Mouse (Mus musculus): ENCODE results near the gene Olfr967. TPM values are rescaled to one million over a fixed set of nuclear protein-coding genes. Genes with fewer than 3 reads are reported as not detected.

Olfr967 gene
- polyA plus RNA-seq, 1 experiment from 2014 or later, result not detected

DNA sequence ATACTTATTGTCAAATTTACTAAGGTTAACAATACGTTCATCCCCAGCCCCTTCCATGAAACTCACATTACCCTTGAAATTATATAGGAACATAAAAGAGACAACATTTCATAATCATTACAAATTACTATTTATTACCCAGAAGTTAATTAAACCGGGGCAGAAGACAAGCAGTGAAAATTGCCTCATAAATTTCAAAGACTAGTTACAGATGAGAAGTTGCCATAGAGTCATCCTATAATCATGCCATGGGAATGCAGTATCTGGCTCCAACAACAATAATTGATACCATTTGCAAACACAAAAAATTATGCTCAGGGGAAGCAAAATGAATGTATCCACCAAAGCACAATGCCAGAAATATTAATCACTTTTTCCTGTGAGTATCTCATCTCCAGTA, 44.5 kb downstream of the Olfr967 start, which contains the start of gene Olfr969:
TSS of gene Olfr969 (plus strand) at position 388 of the 400 bp plus-strand sequence.
- H3K4me2 ChIP-seq (ENCODE audit: low read depth, low read length), result no peak within 1 kb of the TSS
- ATAC-seq (ENCODE audit: low read depth), result no peak
- H3K4me1 ChIP-seq (ENCODE audit: control insufficient read depth, insufficient read depth, low read length), result no peaks in the 10 kb centered on the region

More for the DNA sequence above, 44.5 kb downstream of the Olfr967 start, which contains the start of gene Olfr969:
- peak; percentile 19 for DNase-seq (ENCODE audit: low spot score)
- Histone ChIP-seq H3K4me3 (ENCODE audit: low read depth, low read length) (no peak within 1 kb of the TSS), H3K9me3 (ENCODE audit: control insufficient read depth, low read length) (no peaks in the 10 kb centered on the region), H3K27ac (replicated peaks; ENCODE audit: low read depth, low read length) (no peak within 1 kb of the TSS), H3K36me3 (ENCODE audit: control insufficient read depth, insufficient read depth, low read length) (no peaks in the 10 kb centered on the region), H3K9ac (ENCODE audit: low read depth, low read length) (no peak within 1 kb of the TSS), H3K27me3 (replicated peaks; ENCODE audit: control insufficient read depth, insufficient read depth, low read length) (no peaks in the 10 kb centered on the region)
- 61% methylated on average over 2 of the region's 2 CpGs for WGBS

Other genes starting within 250 kb of the Olfr967 start
- gene Olfr957, start 230.4 kb upstream of the Olfr967 start, polyA plus RNA-seq (2014; fragmentation: Nextera tagmentation; extraction: Ambion mirVana), result 0.14 and 0.42 TPM in 2 replicates
- gene Olfr958, start 192.2 kb upstream of the Olfr967 start, polyA plus RNA-seq (2014; fragmentation: Nextera tagmentation; extraction: Ambion mirVana), result 0.18 TPM in 1 of 2 replicates, not detected in the other
- gene Olfr959, start 170.7 kb upstream of the Olfr967 start, polyA plus RNA-seq (2014; fragmentation: Nextera tagmentation; extraction: Ambion mirVana), result not detected in 2 replicates
- 165 and 171 TPM in 2 replicates for gene AW551984, start 141.8 kb upstream of the Olfr967 start, polyA plus RNA-seq (2014; fragmentation: Nextera tagmentation; extraction: Ambion mirVana)
- not detected in 2 replicates for gene Olfr148, start 135.6 kb upstream of the Olfr967 start, polyA plus RNA-seq (2014; fragmentation: Nextera tagmentation; extraction: Ambion mirVana)
- gene Olfr960, start 124.9 kb upstream of the Olfr967 start, polyA plus RNA-seq (2014; fragmentation: Nextera tagmentation; extraction: Ambion mirVana), result not detected in 2 replicates
- not detected in 2 replicates for gene Olfr961, start 101.2 kb upstream of the Olfr967 start, polyA plus RNA-seq (2014; fragmentation: Nextera tagmentation; extraction: Ambion mirVana)
- not detected in 2 replicates for gene Olfr963, start 79.0 kb upstream of the Olfr967 start, polyA plus RNA-seq (2014; fragmentation: Nextera tagmentation; extraction: Ambion mirVana)
- gene Olfr149, start 39.1 kb upstream of the Olfr967 start, polyA plus RNA-seq (2014; fragmentation: Nextera tagmentation; extraction: Ambion mirVana), result not detected in 2 replicates
- gene Olfr965, start 34.9 kb upstream of the Olfr967 start, polyA plus RNA-seq (2014; fragmentation: Nextera tagmentation; extraction: Ambion mirVana), result not detected in 2 replicates
- gene Olfr150, start 15.3 kb upstream of the Olfr967 start, polyA plus RNA-seq (2014; fragmentation: Nextera tagmentation; extraction: Ambion mirVana), result not detected in 2 replicates
- gene Olfr968, start 37.0 kb downstream of the Olfr967 start, polyA plus RNA-seq (2014; fragmentation: Nextera tagmentation; extraction: Ambion mirVana), result not detected in 2 replicates
- gene Olfr969, start 44.7 kb downstream of the Olfr967 start, polyA plus RNA-seq (2014; fragmentation: Nextera tagmentation; extraction: Ambion mirVana), result 0.13 TPM in 1 of 2 replicates, not detected in the other
- gene Olfr970, start 62.6 kb downstream of the Olfr967 start, polyA plus RNA-seq (2014; fragmentation: Nextera tagmentation; extraction: Ambion mirVana), result 0.13 TPM in 1 of 2 replicates, not detected in the other
- gene Olfr971, start 90.6 kb downstream of the Olfr967 start, polyA plus RNA-seq (2014; fragmentation: Nextera tagmentation; extraction: Ambion mirVana), result not detected in 2 replicates
- gene Olfr972, start 120.2 kb downstream of the Olfr967 start, polyA plus RNA-seq (2014; fragmentation: Nextera tagmentation; extraction: Ambion mirVana), result 0.33 TPM in 1 of 2 replicates, not detected in the other
- not detected in 2 replicates for gene Olfr229, start 161.1 kb downstream of the Olfr967 start, polyA plus RNA-seq (2014; fragmentation: Nextera tagmentation; extraction: Ambion mirVana)
- 0.10 TPM in 1 of 2 replicates, not detected in the other for gene Olfr974, start 191.3 kb downstream of the Olfr967 start, polyA plus RNA-seq (2014; fragmentation: Nextera tagmentation; extraction: Ambion mirVana)
- gene Olfr975, start 205.8 kb downstream of the Olfr967 start, polyA plus RNA-seq (2014; fragmentation: Nextera tagmentation; extraction: Ambion mirVana), result not detected in 2 replicates
- gene Olfr976, start 214.9 kb downstream of the Olfr967 start, polyA plus RNA-seq (2014; fragmentation: Nextera tagmentation; extraction: Ambion mirVana), result not detected in 2 replicates
- gene Olfr978, start 245.9 kb downstream of the Olfr967 start, polyA plus RNA-seq (2014; fragmentation: Nextera tagmentation; extraction: Ambion mirVana), result not detected in 2 replicates